8 mouse cellular contexts compared by ENCODE assay signal in the genomic region with DNA sequence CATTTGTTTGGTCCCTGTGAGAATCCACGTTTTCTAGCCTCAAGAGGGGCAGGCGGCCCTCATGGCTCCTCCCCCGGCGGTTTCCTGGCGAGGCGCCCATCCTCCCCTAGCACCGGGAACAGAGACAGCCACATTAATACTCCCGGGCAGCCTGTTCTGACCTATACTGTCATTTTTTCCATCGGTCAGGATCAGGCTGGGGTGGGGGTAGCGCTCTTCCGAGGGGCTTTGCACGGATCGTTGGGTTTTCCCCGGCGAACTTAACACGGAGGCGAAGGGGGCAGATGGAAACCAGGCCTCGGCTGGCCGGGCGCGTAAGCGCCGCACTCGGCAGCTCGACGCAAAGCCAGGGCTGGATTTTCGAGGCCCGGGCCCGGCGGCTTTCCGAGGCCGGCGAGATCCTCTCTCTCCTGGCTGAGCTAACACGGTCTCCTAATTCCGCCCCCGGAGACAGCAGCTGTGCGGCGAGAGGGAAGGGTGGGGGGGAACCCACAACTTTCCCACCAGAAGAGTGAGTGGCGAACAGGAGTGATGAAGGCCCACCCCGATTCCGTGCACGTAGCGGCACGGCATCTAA. TPM values are rescaled to one million over a fixed set of nuclear protein-coding genes. Genes with fewer than 3 reads are reported as not detected.
DNase-seq lines count a peak whose midpoint lies in the region; ATAC-seq lines count a peak whose summit lies in the region.

No protein-coding gene starts in this region.

- H3K9me3 ChIP-seq in forebrain, embryonic 15.5 days = no peaks in the 10 kb centered on the region
- no peaks in the 10 kb centered on the region for H3K9me3 ChIP-seq in stomach, embryonic 15.5 days

- peaks cover 32% of the 10 kb centered on the region for H3K4me1 ChIP-seq in forebrain, embryonic 15.5 days
- peaks cover 8% of the 10 kb centered on the region; the same call in 1 of the 2 replicates for H3K4me1 ChIP-seq in stomach, embryonic 15.5 days

- peak; percentile 66 to 79 for DNase-seq in cerebellum, postnatal 14 days
- no peak for DNase-seq in cerebellum, postnatal 4 days (ENCODE audit: low spot score in 2 of 2)
- DNase-seq in adrenal gland, adult 2 months = peak; percentile 82
- peak; percentile 81 for DNase-seq in heart, postnatal 4 days
- DNase-seq in left cerebral cortex, postnatal 4 days = peak; percentile 72

- no peaks in the 10 kb centered on the region for H3K36me3 ChIP-seq in forebrain, embryonic 15.5 days
- H3K36me3 ChIP-seq in stomach, embryonic 15.5 days = no peaks in the 10 kb centered on the region

- H3K4me3 ChIP-seq in forebrain, embryonic 15.5 days = peak overlapping the region; percentile 46
- peak overlapping the region; percentile 45 for H3K4me3 ChIP-seq in stomach, embryonic 15.5 days (replicated peaks)

- H3K9ac ChIP-seq in forebrain, embryonic 15.5 days (replicated peaks) = peak overlapping the region; percentile 42
- H3K9ac ChIP-seq in stomach, embryonic 15.5 days = 0 out of 2 replicates have a peak overlapping the region, but pooled peaks have one; percentile 2

- H3K27ac ChIP-seq in forebrain, embryonic 15.5 days (replicated peaks) = peak overlapping the region; percentile 56
- H3K27ac ChIP-seq in stomach, embryonic 15.5 days = peak overlapping the region; percentile 86

- peak; percentile 41 for ATAC-seq in forebrain, embryonic 15.5 days (replicated peaks)
- peak; percentile 14; the same call in 1 of the 2 replicates for ATAC-seq in megakaryocyte-erythroid progenitor cell, adult 5-6 weeks (replicated peaks; ENCODE audit: low FRiP score, low TSS enrichment, poor library complexity, severe bottlenecking)
- peak; percentile 65 for ATAC-seq in stomach, embryonic 15.5 days (ENCODE audit: insufficient read depth, low FRiP score, low read depth)

- intact Hi-C loops in left cerebral cortex, postnatal 4 days (cut with DNase I) = no loop called here

- H3K27me3 ChIP-seq in forebrain, embryonic 15.5 days = peaks cover 25% of the 10 kb centered on the region
- peaks cover 26% of the 10 kb centered on the region; the same call in 1 of the 2 replicates for H3K27me3 ChIP-seq in stomach, embryonic 15.5 days (replicated peaks)

- WGBS in forebrain, embryonic 15.5 days = 4% methylated on average over 44 of the region's 44 CpGs
- 3% methylated on average over 44 of the region's 44 CpGs for WGBS in stomach, embryonic 15.5 days

- H3K4me2 ChIP-seq in forebrain, embryonic 15.5 days (replicated peaks) = peak overlapping the region; percentile 56
- peak overlapping the region; percentile 60 for H3K4me2 ChIP-seq in stomach, embryonic 15.5 days

RNA-seq across cellular contexts. Expression of gene Bcor, which starts 1.8 kb away (rescaled TPM):
- total RNA-seq in adrenal gland, adult 2 months (2021) = 10 to 100 TPM; 11.8 to 16.9 TPM
- polyA plus RNA-seq in adrenal gland, adult 2 months (2012; rRNA removed) = 7.5 and 9.3 TPM in 2 replicates
- 18.6 and 18.8 TPM in 2 replicates for polyA plus RNA-seq in forebrain, embryonic 15.5 days (2015; fragmentation: Nextera tagmentation; extraction: Ambion mirVana)
- total RNA-seq in heart, postnatal 4 days (2021) = 10 to 100 TPM; 46.2 to 48.1 TPM
- 10 to 100 TPM; 30.6 to 31.6 TPM for total RNA-seq in left cerebral cortex, postnatal 4 days (2021)
- 35.6 and 39.2 TPM in 2 replicates for total RNA-seq in megakaryocyte-erythroid progenitor cell, adult 5-6 weeks (2014; fragmentation: Nextera tagmentation)
- total RNA-seq in megakaryocyte-erythroid progenitor cell, adult 5-6 weeks (2017) = 27.5 and 28.9 TPM in 2 replicates
- polyA plus RNA-seq in stomach, embryonic 15.5 days (2015; fragmentation: Nextera tagmentation; extraction: Ambion mirVana) = 13.1 and 14.0 TPM in 2 replicates

Comparison
In these comparisons a context has a peak if more than half of its experiments do, and no peak if none do; other contexts are left out.
1. DNase-seq: peak in cerebellum, postnatal 14 days (2 of 2), adrenal gland, adult 2 months (single experiment), heart, postnatal 4 days (single experiment) and left cerebral cortex, postnatal 4 days (single experiment); none in cerebellum, postnatal 4 days (0 of 2).
2. ATAC-seq: peak in every context shown above with its lines; median percentile 65 in stomach, embryonic 15.5 days; 41 in forebrain, embryonic 15.5 days; 14 in megakaryocyte-erythroid progenitor cell, adult 5-6 weeks.